Comparison of ENCODE assay signal across 8 mouse cellular contexts in genomic region chr6:3182889-3183818, GRCm38 (mm10).
DNase-seq lines count a peak whose midpoint lies in the region; ATAC-seq and TF ChIP-seq lines count a peak whose summit lies in the region.

No protein-coding gene starts in this region.

- H3K27ac ChIP-seq in intestine, postnatal 0 days (ENCODE audit: low read depth, low read length) = no peak overlapping the region
- H3K27ac ChIP-seq in liver, postnatal 0 days (ENCODE audit: low read depth) = no peak overlapping the region
- no peak overlapping the region for H3K27ac ChIP-seq in neural tube, embryonic 11.5 days (ENCODE audit: low read depth, low read length)

- peak overlapping the region; percentile 54 for H3K4me2 ChIP-seq in intestine, postnatal 0 days (replicated peaks; ENCODE audit: low read depth)
- H3K4me2 ChIP-seq in liver, postnatal 0 days (ENCODE audit: low read depth, low read length) = peak overlapping the region; percentile 18; the same call in 1 of the 2 replicates
- peak overlapping the region; percentile 33 for H3K4me2 ChIP-seq in neural tube, embryonic 11.5 days (ENCODE audit: low read depth)

- no peaks in the 10 kb centered on the region for H3K27me3 ChIP-seq in intestine, postnatal 0 days (replicated peaks; ENCODE audit: control insufficient read depth, insufficient read depth, low read length)
- H3K27me3 ChIP-seq in liver, postnatal 0 days (ENCODE audit: insufficient read depth, low read length) = no peaks in the 10 kb centered on the region
- no peaks in the 10 kb centered on the region for H3K27me3 ChIP-seq in neural tube, embryonic 11.5 days (ENCODE audit: control insufficient read depth, insufficient read depth, low read length)

- WGBS in intestine, postnatal 0 days = 40% methylated on average over 33 of the region's 33 CpGs
- WGBS in liver, postnatal 0 days (ENCODE audit: insufficient replicate concordance) = 44% methylated on average over 33 of the region's 33 CpGs
- WGBS in neural tube, embryonic 11.5 days = 44% methylated on average over 33 of the region's 33 CpGs

- TF ChIP-seq CTCF in intestine, postnatal 0 days (IDR thresholded peaks at IDR 0.05; ENCODE audit: low read depth) = no peak
- no peak for TF ChIP-seq CTCF in liver, postnatal 0 days (IDR thresholded peaks at IDR 0.05; ENCODE audit: low read depth)

- H3K9ac ChIP-seq in intestine, postnatal 0 days (ENCODE audit: low read depth, low read length) = no peak overlapping the region
- H3K9ac ChIP-seq in liver, postnatal 0 days (replicated peaks) = no peak overlapping the region
- peak overlapping the region; percentile 5; the same call in 1 of the 2 replicates for H3K9ac ChIP-seq in neural tube, embryonic 11.5 days (ENCODE audit: low read length)

- TF ChIP-seq EP300 in liver, postnatal 0 days (IDR thresholded peaks at IDR 0.05; ENCODE audit: low read depth) = no peak

- H3K4me1 ChIP-seq in intestine, postnatal 0 days (replicated peaks; ENCODE audit: control insufficient read depth, insufficient read depth, low read length) = no peaks in the 10 kb centered on the region
- no peaks in the 10 kb centered on the region for H3K4me1 ChIP-seq in liver, postnatal 0 days (ENCODE audit: insufficient read depth)
- H3K4me1 ChIP-seq in neural tube, embryonic 11.5 days (ENCODE audit: control insufficient read depth, insufficient read depth, low read length) = no peaks in the 10 kb centered on the region

- ATAC-seq in intestine, postnatal 0 days = peak; percentile 86
- ATAC-seq in liver, postnatal 0 days = peak; percentile 93
- peak; percentile 75 for ATAC-seq in neural tube, embryonic 11.5 days (ENCODE audit: insufficient read depth, low FRiP score, low TSS enrichment)

- peak; percentile 68 for DNase-seq in CD4-positive helper T cell, adult 2 months (ENCODE audit: low read depth, low spot score)
- DNase-seq in adrenal gland, adult 8-10 months = peak; percentile 86
- peak; percentile 40 for DNase-seq in embryo, embryonic 11 days
- DNase-seq in heart, adult 18-20 months = peak; percentile 80 to 85
- DNase-seq in liver, postnatal 0 days = peak; percentile 79
- peak; percentile 43 for DNase-seq in neural tube, embryonic 11.5 days (ENCODE audit: low spot score)
- peak; percentile 22 for DNase-seq in thymus, postnatal 14 days

- peak overlapping the region; percentile 26 for H3K4me3 ChIP-seq in intestine, postnatal 0 days (ENCODE audit: low read depth, low read length)
- no peak overlapping the region for H3K4me3 ChIP-seq in liver, postnatal 0 days (ENCODE audit: low read depth, low read length)
- peak overlapping the region; percentile 14 for H3K4me3 ChIP-seq in neural tube, embryonic 11.5 days (ENCODE audit: low read depth, low read length)

- no peaks in the 10 kb centered on the region for H3K36me3 ChIP-seq in intestine, postnatal 0 days (ENCODE audit: control insufficient read depth, insufficient read depth)
- no peaks in the 10 kb centered on the region for H3K36me3 ChIP-seq in liver, postnatal 0 days (replicated peaks; ENCODE audit: insufficient read depth, low read length)
- no peaks in the 10 kb centered on the region for H3K36me3 ChIP-seq in neural tube, embryonic 11.5 days (ENCODE audit: control insufficient read depth, insufficient read depth, low read length)

- peaks cover 14% of the 10 kb centered on the region; the same call in 1 of the 2 replicates for H3K9me3 ChIP-seq in intestine, postnatal 0 days (ENCODE audit: control insufficient read depth)
- H3K9me3 ChIP-seq in liver, postnatal 0 days (ENCODE audit: low read length) = peaks cover 13% of the 10 kb centered on the region
- H3K9me3 ChIP-seq in neural tube, embryonic 11.5 days (ENCODE audit: control insufficient read depth, low read length) = peaks cover 19% of the 10 kb centered on the region

Comparison
In these comparisons a context has a peak if more than half of its experiments do, and no peak if none do; other contexts are left out.
1. DNase-seq: peak in every context shown above with its lines; median percentile 86 in adrenal gland, adult 8-10 months; 82 in heart, adult 18-20 months; 79 in liver, postnatal 0 days; 68 in CD4-positive helper T cell, adult 2 months; 43 in neural tube, embryonic 11.5 days; 40 in embryo, embryonic 11 days; 22 in thymus, postnatal 14 days.